Mouse (Mus musculus) c-Kit-positive CD71-positive TER-119-negative erythroid progenitor cells, embryonic 14.5 days (primary cell): ENCODE results near the gene Fos.

Experiments
- DNase-seq: peaks from one replicate; pipeline ENCODE4 v3.0.0-alpha.2; 2013; ENCODE audit warnings: low read depth

The Fos gene

DNA sequence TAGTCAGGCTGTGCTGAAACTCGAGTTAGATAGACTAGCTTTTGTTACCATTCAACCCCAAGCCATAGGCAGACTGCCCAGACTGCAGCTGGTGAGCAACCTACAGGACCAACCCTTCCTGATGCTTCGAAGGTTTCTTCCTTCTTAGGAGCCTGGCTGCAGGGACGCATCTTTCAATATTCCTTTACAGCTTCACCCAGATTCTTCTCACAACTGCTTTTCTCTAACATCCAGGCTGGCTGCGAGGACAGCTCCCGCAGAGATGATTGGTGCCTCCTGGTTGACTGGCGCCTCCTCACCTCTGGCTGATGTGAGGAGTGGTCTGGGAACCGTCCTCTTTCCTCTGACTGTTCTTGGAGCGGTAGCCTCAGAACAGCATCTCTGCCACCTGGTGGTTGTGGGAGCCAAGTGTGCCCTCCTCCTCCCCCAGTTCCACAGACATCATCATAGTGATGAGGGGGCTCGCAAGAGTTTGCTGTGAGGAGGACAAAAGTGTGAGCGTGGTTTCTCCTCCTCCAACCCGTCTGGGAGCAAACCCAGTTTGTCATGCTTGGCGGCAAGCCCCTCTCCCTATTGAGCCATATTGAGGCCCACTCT lies 14.0 kb downstream of the Fos start:
- no peak for DNase-seq

- DNase-seq, result no peak
These were observed 15.7 kb downstream of the Fos start for GRCm38 (mm10) chr12:85489232-85489886.

- DNase-seq, result no peak
These were observed 16.6 kb downstream of the Fos start for GRCm38 (mm10) chr12:85490096-85490820.

DNA sequence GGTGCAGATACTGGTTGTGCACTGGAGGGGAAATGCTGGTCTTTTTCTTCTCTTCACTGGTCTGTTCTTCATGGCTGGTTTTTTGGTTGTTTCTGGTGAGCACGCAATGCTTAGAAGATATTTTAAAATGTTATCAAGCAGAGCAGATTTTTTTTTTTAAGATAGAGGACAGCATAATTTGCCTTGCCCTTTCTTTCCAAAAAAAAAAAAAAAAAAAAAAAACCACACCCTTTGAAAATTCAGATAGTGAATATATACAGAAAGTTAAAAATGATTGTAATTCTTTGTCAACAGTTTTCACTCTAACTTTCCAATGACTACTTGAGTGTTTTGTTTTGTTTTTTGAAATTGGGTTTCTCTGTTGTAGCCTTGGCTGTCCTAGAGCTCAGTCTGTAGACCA lies 17.3 kb downstream of the Fos start:
- no peak for DNase-seq

DNA sequence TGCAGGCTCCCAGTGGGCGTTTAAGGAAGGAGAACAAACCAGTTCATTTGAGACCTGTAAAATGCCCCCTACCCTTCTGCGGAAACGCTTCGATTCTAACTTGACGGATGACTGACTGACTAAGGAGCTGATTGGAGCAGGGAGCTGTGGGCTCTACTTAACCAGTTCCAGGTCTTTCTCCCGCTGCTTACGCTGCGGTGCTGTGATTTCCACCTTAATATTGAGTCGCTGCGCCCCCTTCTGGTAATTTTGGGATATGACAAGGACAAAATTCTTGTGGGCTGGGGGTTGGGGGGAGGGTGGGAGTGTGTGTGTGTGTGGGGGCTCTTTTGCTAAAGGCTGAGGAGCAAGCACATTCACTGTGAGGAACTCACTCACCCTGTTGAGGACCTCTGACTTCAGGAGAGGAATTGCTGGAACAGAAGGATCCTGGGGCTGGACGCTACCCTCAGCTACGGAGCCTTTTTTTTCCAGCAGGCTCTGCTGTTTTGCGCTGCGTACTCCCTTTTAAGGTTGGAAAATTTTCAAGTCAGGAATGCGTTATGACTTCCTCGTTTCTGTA lies 18.5 kb downstream of the Fos start:
- no peak for DNase-seq

GRCm38 (mm10) chr12:85496336-85496735 lies 22.6 kb downstream of the Fos start:
- DNase-seq, result no peak

GRCm38 (mm10) chr12:85496755-85497154 lies 23.1 kb downstream of the Fos start:
- DNase-seq, result no peak

DNA sequence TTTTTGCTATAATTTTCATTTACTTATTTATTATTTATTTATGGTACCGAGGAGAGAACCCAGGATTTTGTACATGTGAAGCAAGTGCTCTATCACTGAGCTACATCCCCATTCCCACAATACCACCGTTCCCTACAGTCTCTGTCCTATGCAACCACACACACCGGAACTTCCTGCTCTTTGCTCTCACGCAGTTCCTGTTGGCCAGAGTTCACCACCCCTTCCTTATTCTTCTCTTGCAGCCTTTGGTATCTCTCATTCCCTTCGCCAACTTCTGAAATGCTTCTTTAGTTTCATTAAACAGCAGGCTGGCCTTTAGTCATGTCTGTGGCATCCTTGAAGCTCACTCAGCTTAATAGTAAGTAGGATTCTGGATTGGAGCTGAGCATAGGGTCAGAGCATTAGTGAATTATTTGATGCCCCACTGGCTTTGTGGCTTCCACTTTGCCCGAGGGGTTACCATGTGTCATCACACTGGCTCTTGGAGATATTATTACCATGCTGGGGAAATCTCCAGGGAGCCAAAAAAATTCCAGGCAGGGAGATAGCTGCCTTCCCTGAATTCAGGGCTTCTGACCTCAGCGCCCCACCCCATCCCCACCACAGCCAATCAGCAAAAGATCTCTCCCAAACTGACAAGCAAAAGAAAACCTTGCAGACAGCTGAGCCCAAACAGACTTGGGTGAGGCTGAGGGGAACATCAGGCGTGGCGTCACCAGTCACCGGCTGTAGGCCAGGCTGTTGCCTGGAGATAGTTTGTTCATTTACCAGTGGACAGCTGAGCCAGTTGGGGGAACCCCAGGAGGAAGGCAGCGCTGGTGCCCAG lies 23.8 kb downstream of the Fos start:
- no peak for DNase-seq

GRCm38 (mm10) chr12:85499001-85499400 lies 25.3 kb downstream of the Fos start:
- DNase-seq, result no peak

- DNase-seq, result no peak
These were observed 29.0 kb downstream of the Fos start for GRCm38 (mm10) chr12:85502682-85503081.

DNA sequence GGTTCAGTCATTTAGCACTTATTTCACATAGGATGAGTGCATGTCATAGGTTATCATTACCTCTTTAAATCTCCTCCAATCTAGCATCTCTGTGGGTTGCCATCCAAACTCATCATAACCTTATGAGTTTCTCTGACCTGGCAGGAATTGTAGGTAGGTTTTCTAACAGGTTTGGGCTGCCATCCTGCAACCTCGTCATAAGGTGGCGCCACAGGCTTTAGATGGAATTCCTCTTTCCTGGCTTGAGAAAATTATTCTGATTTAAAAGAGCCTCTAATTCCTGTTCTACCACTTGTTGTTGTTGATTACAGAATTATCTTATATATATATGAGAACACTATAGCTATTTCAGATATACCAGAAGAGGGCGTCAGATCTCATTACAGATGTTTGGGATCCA lies 34.5 kb downstream of the Fos start:
- no peak for DNase-seq

DNA sequence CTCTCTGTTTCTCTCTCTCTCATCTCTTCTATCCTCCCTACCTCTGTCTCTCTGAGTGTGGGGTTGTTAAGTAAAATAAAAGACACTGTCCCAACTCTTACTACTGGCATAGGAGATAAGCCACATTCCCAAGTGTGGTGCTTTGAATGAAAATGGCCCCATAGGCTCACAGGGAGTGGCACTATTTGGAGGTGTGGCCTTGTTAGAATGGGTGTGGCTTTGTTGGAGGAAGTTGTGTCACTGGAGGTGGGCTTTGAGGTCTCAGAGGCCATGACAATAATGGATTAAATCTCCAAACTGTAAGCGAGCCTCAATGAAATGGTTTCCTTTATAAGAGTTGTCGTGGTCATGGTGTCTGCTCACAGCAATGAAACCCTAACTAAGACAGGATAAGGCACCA lies 36.3 kb downstream of the Fos start:
- DNase-seq, result no peak

GRCm38 (mm10) chr12:85513789-85514447 lies 40.2 kb downstream of the Fos start:
- DNase-seq, result no peak

- DNase-seq, result no peak
These were observed 41.3 kb downstream of the Fos start for GRCm38 (mm10) chr12:85514958-85515357.

- no peak for DNase-seq
These were observed 42.2 kb downstream of the Fos start for GRCm38 (mm10) chr12:85515865-85516264.

GRCm38 (mm10) chr12:85517339-85517738 lies 43.6 kb downstream of the Fos start:
- DNase-seq, result no peak

- no peak for DNase-seq
These were observed 44.3 kb downstream of the Fos start for GRCm38 (mm10) chr12:85518009-85518408.

DNA sequence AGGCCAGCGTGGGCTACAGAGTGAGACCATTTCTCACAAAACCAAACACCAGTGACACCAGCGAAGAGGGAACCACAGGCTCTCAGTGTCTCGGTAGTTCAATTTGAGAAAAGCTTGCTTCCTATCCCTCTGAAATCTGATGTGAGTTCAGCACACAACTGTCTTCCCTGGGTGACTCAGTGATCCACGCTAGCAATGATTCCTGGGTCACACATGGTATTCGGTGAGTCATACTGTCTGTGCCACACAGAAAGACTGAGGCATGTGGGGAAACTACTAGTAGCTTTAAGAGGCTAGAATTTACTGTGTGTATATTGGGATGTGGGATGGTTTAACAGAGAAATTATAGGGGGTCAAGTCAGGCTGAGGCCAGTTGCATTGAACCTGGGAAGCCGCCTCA lies 45.9 kb downstream of the Fos start:
- no peak for DNase-seq

DNA sequence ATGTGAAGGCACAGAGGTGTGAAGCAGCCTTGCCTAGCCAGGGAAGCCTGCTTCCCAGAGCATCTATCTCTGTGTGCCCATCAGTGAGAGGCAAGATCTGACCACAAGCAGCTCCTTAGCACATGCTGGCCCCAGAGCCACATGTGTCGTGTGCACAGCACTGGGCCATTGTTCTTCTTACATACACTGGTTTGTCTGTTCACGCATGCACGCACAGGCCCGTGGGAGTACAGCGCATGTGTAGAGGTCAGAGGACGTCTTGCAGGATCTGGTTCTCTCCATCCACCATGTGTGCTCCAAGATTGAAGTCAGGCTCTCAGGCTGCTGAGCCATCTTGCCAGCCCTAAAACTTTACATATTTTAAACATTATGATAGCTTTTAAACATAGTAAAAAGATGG lies 47.4 kb downstream of the Fos start:
- DNase-seq, result no peak

GRCm38 (mm10) chr12:85521673-85522072 lies 48.0 kb downstream of the Fos start:
- DNase-seq, result no peak

GRCm38 (mm10) chr12:85522631-85523388 lies 49.1 kb downstream of the Fos start:
- no peak for DNase-seq
